Mouse (Mus musculus): ENCODE measurements around the gene Ehd1.

Ehd1 gene

GRCm38 (mm10) chr19:6267306-6268169 lies 9.0 kb upstream of the Ehd1 start:
- CTCF ChIA-PET, result interaction anchor here (0.7 to 8.2 kb wide), 18 partner anchors 9 to 301 kb away, joined by 3 to 66 read pairs (median 5); partner anchors contain the start of genes Cdc42bpg (in 2 of the 4), Ehd1 (in 1 of the 4) and Ppp2r5b (in 1 of the 4)
- POLR2A ChIA-PET, result interaction anchor here (0.8 to 34.9 kb wide), 12 partner anchors 11 to 200 kb away, joined by 3 to 829 read pairs (median 4); partner anchors contain the start of genes Ehd1 (in 2 of the 4), Cdc42bpg (in 1 of the 4), Men1 (in 1 of the 4) and Ppp2r5b (in 1 of the 4)

- ChIA-PET POLR2A (interaction anchor here (0.8 to 34.9 kb wide), 15 partner anchors 10 to 200 kb away, joined by 3 to 829 read pairs (median 5); partner anchors contain the start of genes Cdc42bpg (in 2 of the 4), Ehd1 (in 2 of the 4), Men1 (in 1 of the 4) and Ppp2r5b (in 1 of the 4)), CTCF (interaction anchor here (0.5 to 8.2 kb wide), 16 partner anchors 8 to 1471 kb away, joined by 3 to 66 read pairs (median 3); partner anchors contain the start of genes Ehd1 (in 2 of the 4), Cdc42bpg (in 1 of the 4) and Ppp2r5b (in 1 of the 4))
Observed at GRCm38 (mm10) chr19:6268170-6268528, 8.4 kb upstream of the Ehd1 start.

- CTCF ChIA-PET, result interaction anchor here (0.5 to 8.2 kb wide), 21 partner anchors 8 to 1471 kb away, joined by 3 to 66 read pairs (median 5); partner anchors contain the start of genes Cdc42bpg (in 3 of the 4), Ehd1 (in 1 of the 4), Men1 (in 1 of the 4) and Ppp2r5b (in 1 of the 4)
- POLR2A ChIA-PET, result interaction anchor here in 3 of 4 experiments (0.6 to 34.9 kb wide), 24 partner anchors 10 to 745 kb away, joined by 3 to 829 read pairs (median 6); partner anchors contain the start of genes Atg2a (in 2 of the 3), Cdc42bpg (in 2 of the 3), Ehd1 (in 2 of the 3) and Cdca5 (in 1 of the 3)
Observed at GRCm38 (mm10) chr19:6268670-6269132, 7.8 kb upstream of the Ehd1 start.

- POLR2A ChIA-PET, result interaction anchor here (0.5 to 34.9 kb wide), 72 partner anchors 9 to 801 kb away, joined by 3 to 829 read pairs (median 5); partner anchors contain the start of genes Cdc42bpg (in 3 of the 4), Sf1 (in 3 of the 4), Atg2a (in 2 of the 4) and Ehd1 (in 2 of the 4)
Observed at GRCm38 (mm10) chr19:6269798-6270475, 6.6 kb upstream of the Ehd1 start.

GRCm38 (mm10) chr19:6270661-6271060 lies 5.9 kb upstream of the Ehd1 start:
- ChIA-PET POLR2A (interaction anchor here (0.6 to 34.9 kb wide), 65 partner anchors 8 to 635 kb away, joined by 3 to 829 read pairs (median 5); partner anchors contain the start of genes Cdc42bpg (in 3 of the 4), Sf1 (in 3 of the 4), Atg2a (in 2 of the 4) and Ehd1 (in 2 of the 4)), CTCF (interaction anchor here (0.5 to 4.9 kb wide), 29 partner anchors 8 to 854 kb away, joined by 3 to 43 read pairs (median 4); partner anchors contain the start of genes Cdc42bpg (in 3 of the 4), Men1 (in 3 of the 4) and Ppp2r5b (in 1 of the 4))

More at GRCm38 (mm10) chr19:6269798-6270475, 6.6 kb upstream of the Ehd1 start:
- CTCF ChIA-PET, result interaction anchor here (0.5 to 8.2 kb wide), 36 partner anchors 8 to 853 kb away, joined by 3 to 66 read pairs (median 4); partner anchors contain the start of genes Cdc42bpg (in 4 of the 4), Men1 (in 3 of the 4) and Ppp2r5b (in 1 of the 4)

- CTCF ChIA-PET, result interaction anchor here in 3 of 4 experiments (0.5 to 4.9 kb wide), 12 partner anchors 9 to 297 kb away, joined by 3 to 43 read pairs (median 4); partner anchors contain the start of gene Cdc42bpg (in 2 of the 3)
- POLR2A ChIA-PET, result interaction anchor here (0.6 to 34.9 kb wide), 44 partner anchors 7 to 1210 kb away, joined by 3 to 829 read pairs (median 7); partner anchors contain the start of genes Atg2a (in 2 of the 4), Cdc42bpg (in 2 of the 4), Men1 (in 2 of the 4) and Sf1 (in 2 of the 4)
Observed at GRCm38 (mm10) chr19:6271206-6271605, 5.3 kb upstream of the Ehd1 start.

- POLR2A ChIA-PET, result interaction anchor here (0.5 to 34.9 kb wide), 17 partner anchors 8 to 431 kb away, joined by 3 to 829 read pairs (median 5); partner anchors contain the start of genes Cdc42bpg (in 2 of the 4) and Men1 (in 1 of the 4)
- CTCF ChIA-PET, result interaction anchor here in 2 of 4 experiments (0.6 to 1.1 kb wide), 2 partner anchors 15 to 44 kb away, joined by 3 read pairs; no protein-coding TSS in a partner anchor
Observed at GRCm38 (mm10) chr19:6272053-6272452, 4.5 kb upstream of the Ehd1 start.

- ChIA-PET POLR2A (interaction anchor here in 2 of 4 experiments (0.6 to 34.9 kb wide), 7 partner anchors 9 to 94 kb away, joined by 3 to 829 read pairs (median 7); partner anchors contain the start of genes Cdc42bpg (in 1 of the 2) and Men1 (in 1 of the 2)), CTCF (interaction anchor here in 1 of 4 experiments (0.7 kb wide), 1 partner anchor 10 kb away, joined by 3 read pairs; no protein-coding TSS in a partner anchor)
Observed at GRCm38 (mm10) chr19:6272738-6273137, 3.8 kb upstream of the Ehd1 start.

- POLR2A ChIA-PET, result interaction anchor here in 2 of 4 experiments (0.7 to 34.9 kb wide), 8 partner anchors 10 to 144 kb away, joined by 3 to 829 read pairs (median 5); partner anchors contain the start of genes Arl2 (in 1 of the 2), Batf2 (in 1 of the 2) and Men1 (in 1 of the 2)
- CTCF ChIA-PET, result interaction anchor here in 2 of 4 experiments (0.6 to 0.7 kb wide), 2 partner anchors 11 to 861 kb away, joined by 3 read pairs; no protein-coding TSS in a partner anchor
Observed at GRCm38 (mm10) chr19:6273592-6273991, 2.9 kb upstream of the Ehd1 start.

GRCm38 (mm10) chr19:6273998-6274608 lies 2.4 kb upstream of the Ehd1 start:
- ChIA-PET POLR2A (interaction anchor here in 2 of 4 experiments (0.7 to 34.9 kb wide), 9 partner anchors 8 to 144 kb away, joined by 3 to 829 read pairs (median 4); partner anchors contain the start of genes Arl2 (in 1 of the 2), Batf2 (in 1 of the 2) and Sf1 (in 1 of the 2)), CTCF (interaction anchor here in 1 of 4 experiments (0.6 kb wide), 2 partner anchors 9 to 860 kb away, joined by 3 read pairs; no protein-coding TSS in a partner anchor)

GRCm38 (mm10) chr19:6275740-6276389 lies 660 bp upstream of the Ehd1 start:
- ChIA-PET POLR2A (interaction anchor here (0.6 to 34.9 kb wide), 82 partner anchors 8 to 981 kb away, joined by 3 to 829 read pairs (median 4); partner anchors contain the start of genes Men1 (in 3 of the 4), Sf1 (in 3 of the 4), Atg2a (in 2 of the 4) and Cdc42bpg (in 2 of the 4)), CTCF (interaction anchor here (0.6 to 4.4 kb wide), 42 partner anchors 7 to 819 kb away, joined by 3 to 37 read pairs (median 5); partner anchors contain the start of genes Cdc42bpg (in 3 of the 4), Map4k2 (in 2 of the 4), Arl2 (in 1 of the 4) and Men1 (in 1 of the 4))

- CTCF ChIA-PET, result interaction anchor here (0.6 to 4.4 kb wide), 33 partner anchors 8 to 564 kb away, joined by 3 to 37 read pairs (median 5); partner anchors contain the start of genes Cdc42bpg (in 2 of the 4) and Map4k2 (in 1 of the 4)
- POLR2A ChIA-PET, result interaction anchor here (0.5 to 34.9 kb wide), 79 partner anchors 8 to 790 kb away, joined by 3 to 829 read pairs (median 4); partner anchors contain the start of genes Cdc42bpg (in 3 of the 4), Men1 (in 3 of the 4), Sf1 (in 3 of the 4) and Arl2 (in 2 of the 4)
Observed at GRCm38 (mm10) chr19:6277661-6278438, 1.3 kb downstream of the Ehd1 start.

GRCm38 (mm10) chr19:6278439-6279073 lies 2.0 kb downstream of the Ehd1 start:
- POLR2A ChIA-PET, result interaction anchor here (0.6 to 34.9 kb wide), 67 partner anchors 7 to 791 kb away, joined by 3 to 829 read pairs (median 4); partner anchors contain the start of genes Cdc42bpg (in 3 of the 4), Men1 (in 3 of the 4), Sf1 (in 2 of the 4) and Snx15 (in 2 of the 4)
- CTCF ChIA-PET, result interaction anchor here (0.6 to 4.4 kb wide), 29 partner anchors 8 to 756 kb away, joined by 3 to 37 read pairs (median 5); partner anchors contain the start of genes Cdc42bpg (in 2 of the 4) and Map4k2 (in 1 of the 4)

Data from embryonic stem cell, embryonic (primary cell).